Mouse (Mus musculus): ENCODE data around the gene Phldb2.

- TF ChIP-seq CHD1 (IDR thresholded peaks at IDR 0.05; ENCODE audit: low read depth, low read length) (no peak), KAT2A (IDR thresholded peaks at IDR 0.05; ENCODE audit: insufficient replicate concordance, low read length) (no peak), POLR2AphosphoS2 (IDR thresholded peaks at IDR 0.05; ENCODE audit: low read depth, low read length) (no peak), MXI1 (IDR thresholded peaks at IDR 0.05; ENCODE audit: low read depth, low read length) (no peak), EP300 (IDR thresholded peaks at IDR 0.05; ENCODE audit: low read length) (no peak), NELFE (IDR thresholded peaks at IDR 0.05; ENCODE audit: low read depth, low read length) (no peak), HCFC1 (IDR thresholded peaks at IDR 0.05; ENCODE audit: low read depth, low read length) (no peak), CTCF (conservative IDR thresholded peaks at IDR 0.05 in 1 of 2, IDR thresholded peaks at IDR 0.05 in 1 of 2; ENCODE audit: low read depth in 2 of 2, low read length in 2 of 2) (no peak)
Observed at GRCm38 (mm10) chr16:45804708-45805107, 148.7 kb downstream of the Phldb2 start.
